Mouse (Mus musculus) heart, postnatal 0 days (tissue): ENCODE results near the gene Rabgap1l. TPM values are rescaled to one million over a fixed set of nuclear protein-coding genes. Genes with fewer than 3 reads are reported as not detected.
A peak's percentile ranks its signal among the peaks of the same experiment; 100 is the strongest.

Experiments used
- ATAC-seq: fragments of 200-750 bp; cut with Nextera tagmentation; 2 replicates; pipeline ENCODE4 v1.8.0; 2017; ENCODE audit warnings: low read depth, moderate number of reproducible peaks, moderate library complexity; ENCODE audit not compliant: insufficient read depth
- DNase-seq: peaks from one replicate; pipeline ENCODE4 v3.0.0-alpha.2; 2016; ENCODE audit warnings: low spot score
- H3K27ac ChIP-seq: fragments of 300-500 bp; sonication (generic); 2 replicates; pipeline ENCODE4 v1.5.1; 2014; ENCODE audit warnings: low read depth, mild to moderate bottlenecking
- H3K27me3 ChIP-seq: fragments of 300-500 bp; sonication (generic); 2 replicates; pipeline ENCODE4 v1.6.1; 2014; ENCODE audit warnings: low read length, mixed read lengths; ENCODE audit not compliant: control insufficient read depth, insufficient read depth
- H3K36me3 ChIP-seq: fragments of 300-500 bp; sonication (generic); replicated peaks from 2 replicates; pipeline ENCODE4 v1.6.1; 2014; ENCODE audit warnings: low read length, mixed read lengths; ENCODE audit not compliant: control insufficient read depth, insufficient read depth
- H3K4me1 ChIP-seq: fragments of 300-500 bp; sonication (generic); 2 replicates; pipeline ENCODE4 v1.6.1; 2014; ENCODE audit warnings: antibody characterized with exemption; ENCODE audit not compliant: control insufficient read depth, insufficient read depth
- H3K4me2 ChIP-seq: fragments of 300-500 bp; sonication (generic); 2 replicates; pipeline ENCODE4 v1.6.1; 2014; ENCODE audit warnings: low read depth, mild to moderate bottlenecking, low read length, moderate library complexity
- H3K4me3 ChIP-seq: fragments of 300-500 bp; sonication (generic); 2 replicates; pipeline ENCODE4 v1.5.1; 2014; ENCODE audit warnings: low read depth, low read length
- H3K9ac ChIP-seq: fragments of 300-500 bp; sonication (generic); replicated peaks from 2 replicates; pipeline ENCODE4 v1.6.1; 2014; ENCODE audit warnings: low read depth, low read length, mixed read lengths
- H3K9me3 ChIP-seq: fragments of 300-500 bp; sonication (generic); replicated peaks from 2 replicates; pipeline ENCODE4 v1.6.1; 2016; ENCODE audit warnings: low read length; ENCODE audit not compliant: control insufficient read depth
- CTCF ChIP-seq: IDR thresholded peaks from 2 replicates; pipeline ENCODE4 v1.5.1; 2016; ENCODE audit warnings: antibody characterized with exemption, control low read depth, low read depth
- EP300 ChIP-seq: IDR thresholded peaks from 2 replicates; pipeline ENCODE4 v1.6.1; 2016; ENCODE audit warnings: antibody characterized with exemption, low read depth
- WGBS: fragments of 180-500 bp; shearing (Covaris S2); extraction: QIAGEN DNeasy Blood & Tissue Kit; methylation state at CpG from one replicate; pipeline ENCODE4 v1.1.7; 2014; 5-methylcytosine and 5-hydroxymethylcytosine counted together
- microRNA counts: library from miRNA; unstranded; fragments of <30 nt; microRNA quantifications from one replicate; lab custom pipeline; 2015
- microRNA-seq: library from miRNA; unstranded; fragments of <30 nt; microRNA quantifications from one replicate; pipeline ENCODE4, GENCODE M21; 2016
- polyA plus RNA-seq: library from polyadenylated mRNA; unstranded; fragments of >200 nt; fragmentation: Nextera tagmentation; extraction: Ambion mirVana; gene quantifications from 2 replicates; pipeline ENCODE4 v1.2.1, GENCODE M21; 2015
- total RNA-seq: library from RNA; depleted of rRNA; stranded (reverse); fragments of >200 nt; gene quantifications from 2 replicates; pipeline ENCODE4 v1.2.3, GENCODE M21; 2014; ENCODE audit warnings: low replicate concordance; rRNA removed

The Rabgap1l gene
- total and polyA plus RNA-seq, 2 experiments from 2014 or later = 71.4 to 123 TPM

GRCm38 (mm10) chr1:160181216-160181615 lies 611.8 kb downstream of the Rabgap1l start:
- ATAC-seq (no peak), DNase-seq (no peak)
- TF ChIP-seq EP300 (no peak), CTCF (no peak)
- WGBS = 57% methylated on average over 4 of the region's 4 CpGs
- Histone ChIP-seq H3K4me1 (no peaks in the 10 kb centered on the region), H3K27ac (no peak overlapping the region), H3K4me3 (no peak overlapping the region), H3K36me3 (no peaks in the 10 kb centered on the region), H3K4me2 (no peak overlapping the region), H3K9me3 (no peaks in the 10 kb centered on the region), H3K9ac (no peak overlapping the region), H3K27me3 (no peaks in the 10 kb centered on the region)

- DNase-seq (no peak), ATAC-seq (no peak)
- H3K9me3 ChIP-seq = no peaks in the 10 kb centered on the region
- 72% methylated on average over 8 of the region's 8 CpGs for WGBS
- no peak overlapping the region for H3K4me3 ChIP-seq
- no peaks in the 10 kb centered on the region for H3K36me3 ChIP-seq
- no peaks in the 10 kb centered on the region for H3K4me1 ChIP-seq
- no peak for TF ChIP-seq EP300
- TF ChIP-seq CTCF = no peak
- H3K4me2 ChIP-seq = no peak overlapping the region
- no peak overlapping the region for H3K9ac ChIP-seq
- no peak overlapping the region for H3K27ac ChIP-seq
- H3K27me3 ChIP-seq = no peaks in the 10 kb centered on the region
Measured at GRCm38 (mm10) chr1:160176903-160177302, 616.1 kb downstream of the Rabgap1l start.

MicroRNAs within 50 kb of the gene (microRNA counts, 519-probe panel; counts per million panel counts)
- not detected for microRNA mmu-miR-1927 (lab: Ali Mortazavi, UCI)

Small RNA genes within 50 kb of the gene (microRNA-seq; reads per million reads assigned to microRNA genes)
- gene Mir1927 = 7.3 reads per million, percentile 26 among the genes with 10 or more reads in this experiment

Other genes starting within 250 kb of the Rabgap1l start
- 22.5 and 32.6 TPM in 2 replicates for gene Rc3h1, start 113.2 kb upstream of the Rabgap1l start, total RNA-seq
- gene Rc3h1, start 113.2 kb upstream of the Rabgap1l start, polyA plus RNA-seq = 4.7 and 4.9 TPM in 2 replicates
- 0.53 and 1.3 TPM in 2 replicates for gene Serpinc1, start 185.4 kb upstream of the Rabgap1l start, total RNA-seq
- 1.5 and 1.6 TPM in 2 replicates for gene Serpinc1, start 185.4 kb upstream of the Rabgap1l start, polyA plus RNA-seq
- 3.1 and 5.6 TPM in 2 replicates for gene Zbtb37, start 241.6 kb upstream of the Rabgap1l start, total RNA-seq
- gene Zbtb37, start 241.6 kb upstream of the Rabgap1l start, polyA plus RNA-seq = 4.5 and 5.0 TPM in 2 replicates